ENCODE assay signal across 14 mouse cellular contexts in the genomic region with DNA sequence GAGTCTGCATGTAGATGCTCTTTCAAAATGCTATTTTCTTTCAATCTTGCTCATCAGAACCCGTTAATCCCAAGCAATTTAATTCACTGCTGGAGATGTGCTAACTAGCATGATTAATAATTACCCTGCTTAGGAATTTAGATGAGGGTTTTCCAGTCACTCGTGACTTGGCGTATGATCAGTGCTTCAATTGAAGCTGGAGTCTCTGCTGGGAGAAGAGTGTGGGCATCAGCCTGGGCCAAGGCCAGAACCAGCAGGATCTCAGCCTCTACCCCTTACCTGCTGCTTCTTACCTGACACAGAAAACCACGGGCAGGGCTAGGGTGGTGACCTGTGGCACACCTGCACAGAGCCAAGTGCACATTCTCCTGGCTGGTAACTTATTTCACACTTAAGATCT.
A peak's percentile ranks its signal among the peaks of the same experiment; 100 is the strongest.
DNase-seq lines count a peak whose midpoint lies in the region; ATAC-seq and TF ChIP-seq lines count a peak whose summit lies in the region.
"Had no signal": no experiment of that assay in that cellular context is flagged by ENCODE, and none has a peak within 500 bp of the region (broad histone marks: within the 10 kb centered on the region; RNA-seq: fewer than 3 reads in every experiment).

No protein-coding gene starts in this region.

- no peak overlapping the region for H3K9ac ChIP-seq in neural tube, embryonic 13.5 days
- H3K9ac ChIP-seq in kidney, postnatal 0 days (ENCODE audit: low read depth, low read length) = no peak overlapping the region
- no peak overlapping the region for H3K9ac ChIP-seq in liver, embryonic 11.5 days (ENCODE audit: low read depth, low read length)
- H3K9ac ChIP-seq: embryonic facial prominence, embryonic 12.5 days; lung, embryonic 15.5 days; stomach, embryonic 15.5 days had no signal

- no peaks in the 10 kb centered on the region for H3K9me3 ChIP-seq in neural tube, embryonic 13.5 days
- no peaks in the 10 kb centered on the region for H3K9me3 ChIP-seq in kidney, postnatal 0 days (replicated peaks; ENCODE audit: low read length)
- no peaks in the 10 kb centered on the region for H3K9me3 ChIP-seq in liver, embryonic 11.5 days (ENCODE audit: control insufficient read depth, low read length)
- H3K9me3 ChIP-seq: embryonic facial prominence, embryonic 12.5 days; lung, embryonic 15.5 days; stomach, embryonic 15.5 days had no signal

- 51% methylated on average over 4 of the region's 4 CpGs for WGBS in neural tube, embryonic 13.5 days
- 57% methylated on average over 4 of the region's 4 CpGs for WGBS in kidney, postnatal 0 days
- WGBS in liver, embryonic 11.5 days = 74% methylated on average over 4 of the region's 4 CpGs

- no peak overlapping the region for H3K4me3 ChIP-seq in neural tube, embryonic 13.5 days
- H3K4me3 ChIP-seq in kidney, postnatal 0 days (replicated peaks; ENCODE audit: low read depth, low read length) = no peak overlapping the region
- no peak overlapping the region for H3K4me3 ChIP-seq in liver, embryonic 11.5 days (ENCODE audit: low read depth, low read length)
- H3K4me3 ChIP-seq: embryonic facial prominence, embryonic 12.5 days; lung, embryonic 15.5 days; stomach, embryonic 15.5 days had no signal

- no peak overlapping the region for H3K4me2 ChIP-seq in neural tube, embryonic 13.5 days
- H3K4me2 ChIP-seq in kidney, postnatal 0 days (ENCODE audit: low read length) = no peak overlapping the region
- no peak overlapping the region for H3K4me2 ChIP-seq in liver, embryonic 11.5 days
- H3K4me2 ChIP-seq: embryonic facial prominence, embryonic 12.5 days; lung, embryonic 15.5 days; stomach, embryonic 15.5 days had no signal

- H3K27me3 ChIP-seq in neural tube, embryonic 13.5 days = no peaks in the 10 kb centered on the region
- H3K27me3 ChIP-seq in kidney, postnatal 0 days (ENCODE audit: insufficient read depth, low read length) = no peaks in the 10 kb centered on the region
- H3K27me3 ChIP-seq in liver, embryonic 11.5 days (replicated peaks; ENCODE audit: control insufficient read depth, insufficient read depth, low read length) = 0 out of 2 replicates have a peak, but pooled peaks cover 2% of the 10 kb centered on the region
- H3K27me3 ChIP-seq: embryonic facial prominence, embryonic 12.5 days; lung, embryonic 15.5 days; stomach, embryonic 15.5 days had no signal

- H3K4me1 ChIP-seq in neural tube, embryonic 13.5 days (replicated peaks) = peaks cover 21% of the 10 kb centered on the region; the same call in 1 of the 2 replicates
- no peaks in the 10 kb centered on the region for H3K4me1 ChIP-seq in kidney, postnatal 0 days (replicated peaks; ENCODE audit: insufficient read depth, low read length)
- no peaks in the 10 kb centered on the region for H3K4me1 ChIP-seq in liver, embryonic 11.5 days (replicated peaks; ENCODE audit: control insufficient read depth, insufficient read depth, low read length)
- H3K4me1 ChIP-seq: embryonic facial prominence, embryonic 12.5 days; stomach, embryonic 15.5 days had no signal

- no peak for ATAC-seq in neural tube, embryonic 13.5 days (ENCODE audit: low read depth)
- peak; percentile 49; the same call in 1 of the 2 replicates for ATAC-seq in kidney, postnatal 0 days (replicated peaks; ENCODE audit: low FRiP score, low read depth)
- ATAC-seq in liver, embryonic 11.5 days (replicated peaks; ENCODE audit: low FRiP score) = no peak

- no peak for TF ChIP-seq CTCF in kidney, postnatal 0 days (IDR thresholded peaks at IDR 0.05; ENCODE audit: low read depth)

- H3K27ac ChIP-seq in neural tube, embryonic 13.5 days (replicated peaks) = 0 out of 2 replicates have a peak overlapping the region, but pooled peaks have one; percentile 28
- H3K27ac ChIP-seq in kidney, postnatal 0 days = no peak overlapping the region
- H3K27ac ChIP-seq in liver, embryonic 11.5 days (ENCODE audit: low read depth, low read length) = no peak overlapping the region
- H3K27ac ChIP-seq: embryonic facial prominence, embryonic 12.5 days; lung, embryonic 15.5 days; stomach, embryonic 15.5 days had no signal

- H3K36me3 ChIP-seq in neural tube, embryonic 13.5 days = no peaks in the 10 kb centered on the region; the same call in 1 of the 2 replicates
- no peaks in the 10 kb centered on the region for H3K36me3 ChIP-seq in kidney, postnatal 0 days (ENCODE audit: insufficient read depth, low read length)
- no peaks in the 10 kb centered on the region for H3K36me3 ChIP-seq in liver, embryonic 11.5 days (ENCODE audit: control insufficient read depth, insufficient read depth, low read length)
- H3K36me3 ChIP-seq: embryonic facial prominence, embryonic 12.5 days; lung, embryonic 15.5 days; stomach, embryonic 15.5 days had no signal

- peak; percentile 55 for DNase-seq in heart, adult 11 months
- DNase-seq in heart, adult 18-20 months = no peak
- no peak for DNase-seq in neural tube, embryonic 10.5 days (ENCODE audit: extremely low spot score, low spot score)
- DNase-seq in kidney, postnatal 0 days (ENCODE audit: low spot score) = peak; percentile 12
- DNase-seq in layer of hippocampus, postnatal 14 days (ENCODE audit: low spot score in 2 of 2) = no peak
- no peak for DNase-seq in frontal cortex, postnatal 36 days (ENCODE audit: low spot score in 2 of 2)
- no peak for DNase-seq in liver, embryonic 11.5 days (ENCODE audit: low spot score)
- DNase-seq: cerebellum, postnatal 25 days; gastrocnemius, postnatal 10 days; heart, postnatal 14 days had no signal

Comparison
In these comparisons a context has a peak if more than half of its experiments do, and no peak if none do; other contexts are left out.
1. DNase-seq: peak in heart, adult 11 months (single experiment) and kidney, postnatal 0 days (single experiment); none in heart, adult 18-20 months (0 of 2), neural tube, embryonic 10.5 days (single experiment), layer of hippocampus, postnatal 14 days (0 of 2), frontal cortex, postnatal 36 days (0 of 2) and liver, embryonic 11.5 days (single experiment).